Mouse (Mus musculus) spleen, adult 2 months (tissue): ENCODE measurements around the gene Gja10.

Experiments
- CTCF ChIP-seq: fragments of 200-500 bp; IDR thresholded peaks from 2 replicates; pipeline ENCODE4 v1.5.1; 2011; ENCODE audit warnings: mild to moderate bottlenecking, inconsistent platforms; ENCODE audit not compliant: insufficient read depth, insufficient read length, insufficient replicate concordance; ENCODE audit errors: extremely low read depth
- POLR2A ChIP-seq: fragments of 200-500 bp; IDR thresholded peaks from 2 replicates; pipeline ENCODE4 v1.6.1; 2011; ENCODE audit warnings: low read depth, low read length, inconsistent platforms

DNA sequence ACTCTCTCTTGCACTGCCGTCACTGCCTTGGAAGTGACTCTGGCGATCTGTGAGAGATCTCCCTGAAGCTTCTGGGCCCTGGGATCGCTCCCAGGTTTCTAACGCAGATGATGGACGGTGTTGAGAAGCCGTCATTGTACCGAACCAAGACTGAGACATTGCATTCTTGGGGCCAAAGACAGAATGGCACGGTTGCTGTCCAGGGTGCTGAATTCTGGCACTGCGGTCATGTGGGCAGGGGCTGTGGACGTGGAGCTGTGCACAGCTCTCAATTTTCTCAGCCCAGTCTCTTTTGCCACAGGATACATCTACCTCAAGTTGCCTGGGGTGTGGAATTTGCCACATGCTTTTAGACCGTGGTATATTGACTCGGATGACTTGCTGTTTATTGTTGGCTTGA lies 1.4 kb downstream of the Gja10 start:
- TF ChIP-seq CTCF (no peak), POLR2A (no peak)
